Comparison of ENCODE assay signal across 8 mouse cellular contexts in genomic region chr1:182792521-182793071, GRCm38 (mm10). TPM values are rescaled to one million over a fixed set of nuclear protein-coding genes. Genes with fewer than 3 reads are reported as not detected.
DNase-seq lines count a peak whose midpoint lies in the region; ATAC-seq and TF ChIP-seq lines count a peak whose summit lies in the region.

No protein-coding gene starts in this region.

- H3K4me3 ChIP-seq in C2C12 (ENCODE audit: insufficient read depth, poor library complexity, severe bottlenecking): no peak overlapping the region
- no peak overlapping the region for H3K4me3 ChIP-seq in forebrain, embryonic 12.5 days (replicated peaks)
- peak overlapping the region; percentile 30; the same call in 1 of the 2 replicates for H3K4me3 ChIP-seq in heart, embryonic 15.5 days
- no peak overlapping the region for H3K4me3 ChIP-seq in liver, adult 2 months (ENCODE audit: insufficient read depth, low read depth, low read length)

- peaks cover 3% of the 10 kb centered on the region for H3K27me3 ChIP-seq in C2C12 (ENCODE audit: control insufficient read depth, insufficient read depth, insufficient read length)
- H3K27me3 ChIP-seq in forebrain, embryonic 12.5 days: no peaks in the 10 kb centered on the region
- H3K27me3 ChIP-seq in heart, embryonic 15.5 days: no peaks in the 10 kb centered on the region
- no peaks in the 10 kb centered on the region for H3K27me3 ChIP-seq in liver, adult 2 months (ENCODE audit: control insufficient read depth, insufficient read depth, low read length)

- no peak overlapping the region for H3K9ac ChIP-seq in forebrain, embryonic 12.5 days
- 0 out of 2 replicates have a peak overlapping the region, but pooled peaks have one; percentile 28 for H3K9ac ChIP-seq in heart, embryonic 15.5 days
- H3K9ac ChIP-seq in liver, adult 2 months (ENCODE audit: low read depth, low read length): no peak overlapping the region

- no peaks in the 10 kb centered on the region for H3K79me3 ChIP-seq in C2C12 (ENCODE audit: low read depth)

- H3K27ac ChIP-seq in forebrain, embryonic 12.5 days: no peak overlapping the region
- H3K27ac ChIP-seq in heart, embryonic 15.5 days: peak overlapping the region; percentile 88
- H3K27ac ChIP-seq in liver, adult 2 months (replicated peaks; ENCODE audit: insufficient read depth, low read depth, low read length): no peak overlapping the region

- ATAC-seq in forebrain, embryonic 12.5 days (ENCODE audit: low FRiP score): no peak
- peak; percentile 85; the same call in 1 of the 2 replicates for ATAC-seq in heart, embryonic 15.5 days (replicated peaks; ENCODE audit: insufficient number of reproducible peaks, insufficient read depth, low FRiP score, low read depth)

- peaks cover 18% of the 10 kb centered on the region for H3K4me1 ChIP-seq in forebrain, embryonic 12.5 days
- H3K4me1 ChIP-seq in heart, embryonic 15.5 days (replicated peaks): peaks cover 33% of the 10 kb centered on the region
- H3K4me1 ChIP-seq in liver, adult 2 months (ENCODE audit: control insufficient read depth, insufficient read depth, low read length): no peaks in the 10 kb centered on the region

- 27% methylated on average over 16 of the region's 16 CpGs for WGBS in forebrain, embryonic 12.5 days
- WGBS in heart, embryonic 15.5 days: 12% methylated on average over 16 of the region's 16 CpGs
- 32% methylated on average over 16 of the region's 16 CpGs for WGBS in liver, adult 2 months

- H3K9me3 ChIP-seq in forebrain, embryonic 12.5 days: no peaks in the 10 kb centered on the region
- no peaks in the 10 kb centered on the region for H3K9me3 ChIP-seq in heart, embryonic 15.5 days (replicated peaks)

- H3ac ChIP-seq in C2C12 (ENCODE audit: control insufficient read depth, insufficient read length, low read depth): no peak overlapping the region

- H3K79me2 ChIP-seq in C2C12 (ENCODE audit: control insufficient read depth, insufficient read depth): no peaks in the 10 kb centered on the region
- no peaks in the 10 kb centered on the region for H3K79me2 ChIP-seq in liver, adult 2 months (ENCODE audit: control insufficient read depth, insufficient read depth, low read length)

- H3K4me2 ChIP-seq in forebrain, embryonic 12.5 days: peak overlapping the region; percentile 35
- H3K4me2 ChIP-seq in heart, embryonic 15.5 days: peak overlapping the region; percentile 60

- no peaks in the 10 kb centered on the region for H3K36me3 ChIP-seq in C2C12 (ENCODE audit: control insufficient read depth, insufficient read depth)
- H3K36me3 ChIP-seq in forebrain, embryonic 12.5 days (replicated peaks): no peaks in the 10 kb centered on the region
- H3K36me3 ChIP-seq in heart, embryonic 15.5 days: no peaks in the 10 kb centered on the region
- H3K36me3 ChIP-seq in liver, adult 2 months (ENCODE audit: control insufficient read depth, insufficient read depth, low read length): no peaks in the 10 kb centered on the region

- peak; percentile 63 for DNase-seq in brain, embryonic 14.5 days (ENCODE audit: low read depth)
- peak; percentile 90 for DNase-seq in kidney, postnatal 10 days
- peak; percentile 35 for DNase-seq in liver, adult 2 months (ENCODE audit: extremely low read depth, low read depth, low spot score)
- peak; percentile 72 for DNase-seq in neural tube, embryonic 10.5 days (ENCODE audit: extremely low spot score, low spot score)
- DNase-seq in thymus, adult 18-20 months: peak; percentile 13 to 14

- TF ChIP-seq POLR2A in brain, embryonic 14.5 days (IDR thresholded peaks at IDR 0.05; ENCODE audit: borderline replicate concordance, extremely low read depth, insufficient read depth, insufficient read length, poor library complexity, severe bottlenecking): no peak
- TF ChIP-seq POLR2A in liver, adult 2 months (IDR thresholded peaks at IDR 0.05; ENCODE audit: extremely low read depth, insufficient read depth, low read length): no peak

- TF ChIP-seq CTCF in C2C12 (IDR thresholded peaks at IDR 0.05; ENCODE audit: control insufficient read depth, insufficient read depth, insufficient read length): peak; percentile 23
- TF ChIP-seq CTCF in brain, embryonic 14.5 days (IDR thresholded peaks at IDR 0.05; ENCODE audit: borderline replicate concordance, extremely low read depth, insufficient read depth, insufficient read length): peak; percentile 57; the same call in 1 of the 2 replicates
- peak; percentile 77 for TF ChIP-seq CTCF in liver, adult 2 months (IDR thresholded peaks at IDR 0.05; ENCODE audit: low read depth, low read length)

TF ChIP-seq in C2C12, 6 proteins besides CTCF, POLR2A, EP300 and RAD21:
- no peak for TF ChIP-seq FOSL1 (IDR thresholded peaks at IDR 0.05; ENCODE audit: insufficient read depth, low read length, poor library complexity, severe bottlenecking)
- TF ChIP-seq USF1 (IDR thresholded peaks at IDR 0.05; ENCODE audit: low read depth): no peak
- TF ChIP-seq MYOD1 (IDR thresholded peaks at IDR 0.05; ENCODE audit: control insufficient read depth, insufficient read length, low read depth): no peak
- TF ChIP-seq CEBPB (IDR thresholded peaks at IDR 0.05; ENCODE audit: low read depth): no peak
- no peak for TF ChIP-seq MAX (IDR thresholded peaks at IDR 0.05)
- TF ChIP-seq MYOG (IDR thresholded peaks at IDR 0.05; ENCODE audit: control insufficient read depth, extremely low read depth, insufficient read length): no peak

RNA-seq across cellular contexts. Expression of gene Susd4, which starts 28.9 kb away (rescaled TPM):
- polyA plus RNA-seq in C2C12 (2012; fragmentation: generic; extraction: Trizol): 0.07 TPM
- polyA plus RNA-seq in brain, embryonic 14.5 days (2012; rRNA removed): 49.0 and 68.6 TPM in 2 replicates
- 19.3 and 21.6 TPM in 2 replicates for polyA plus RNA-seq in forebrain, embryonic 12.5 days (2016; fragmentation: Nextera tagmentation; extraction: Ambion mirVana)
- polyA plus RNA-seq in heart, embryonic 15.5 days (2015; fragmentation: Nextera tagmentation; extraction: Ambion mirVana): 4.1 and 8.0 TPM in 2 replicates
- total RNA-seq in liver, adult 2 months (2014; rRNA removed): 1.3 TPM in 2 replicates
- 1.8 and 8.3 TPM in 2 replicates for polyA plus RNA-seq in liver, adult 2 months (2012; rRNA removed)

RNA-seq across cellular contexts. Expression of gene Ccdc185, which starts 43.6 kb away (rescaled TPM):
- polyA plus RNA-seq in C2C12 (2012; fragmentation: generic; extraction: Trizol): not detected
- polyA plus RNA-seq in brain, embryonic 14.5 days (2012; rRNA removed): not detected in 2 replicates
- polyA plus RNA-seq in forebrain, embryonic 12.5 days (2016; fragmentation: Nextera tagmentation; extraction: Ambion mirVana): not detected in 2 replicates
- polyA plus RNA-seq in heart, embryonic 15.5 days (2015; fragmentation: Nextera tagmentation; extraction: Ambion mirVana): not detected in 2 replicates
- not detected in 2 replicates for total RNA-seq in liver, adult 2 months (2014; rRNA removed)
- polyA plus RNA-seq in liver, adult 2 months (2012; rRNA removed): not detected in 2 replicates

Comparison
In these comparisons a context has a peak if more than half of its experiments do, and no peak if none do; other contexts are left out.
1. CTCF ChIP-seq: peak in every context shown above with its lines; median percentile 77 in liver, adult 2 months; 57 in brain, embryonic 14.5 days; 23 in C2C12.
2. DNase-seq: peak in every context shown above with its lines; median percentile 90 in kidney, postnatal 10 days; 72 in neural tube, embryonic 10.5 days; 63 in brain, embryonic 14.5 days; 35 in liver, adult 2 months; 14 in thymus, adult 18-20 months.